Comparison of ENCODE assay signal across 10 mouse cellular contexts in genomic region chr12:100439145-100439755, GRCm38 (mm10).
DNase-seq lines count a peak whose midpoint lies in the region; ATAC-seq and TF ChIP-seq lines count a peak whose summit lies in the region.
"Had no signal": no experiment of that assay in that cellular context is flagged by ENCODE, and none has a peak within 500 bp of the region (broad histone marks: within the 10 kb centered on the region; RNA-seq: fewer than 3 reads in every experiment).

No protein-coding gene starts in this region.

- no peak overlapping the region for H3K4me2 ChIP-seq in intestine, embryonic 15.5 days (replicated peaks)
- no peak overlapping the region for H3K4me2 ChIP-seq in liver, embryonic 14.5 days (ENCODE audit: low read depth)
- no peak overlapping the region for H3K4me2 ChIP-seq in midbrain, embryonic 13.5 days (replicated peaks)
- H3K4me2 ChIP-seq: forebrain, embryonic 13.5 days; midbrain, embryonic 15.5 days had no signal

- no peaks in the 10 kb centered on the region for H3K36me3 ChIP-seq in intestine, embryonic 15.5 days
- no peaks in the 10 kb centered on the region for H3K36me3 ChIP-seq in liver, embryonic 14.5 days (replicated peaks; ENCODE audit: control insufficient read depth, insufficient read depth, low read depth)
- peaks cover 4% of the 10 kb centered on the region; the same call in 1 of the 2 replicates for H3K36me3 ChIP-seq in midbrain, embryonic 13.5 days
- H3K36me3 ChIP-seq: midbrain, embryonic 15.5 days had no signal

- H3K9me3 ChIP-seq in intestine, embryonic 15.5 days, result no peaks in the 10 kb centered on the region
- H3K9me3 ChIP-seq in liver, embryonic 14.5 days (ENCODE audit: control insufficient read depth, low read length), result no peaks in the 10 kb centered on the region
- H3K9me3 ChIP-seq in midbrain, embryonic 13.5 days, result no peaks in the 10 kb centered on the region
- H3K9me3 ChIP-seq: forebrain, embryonic 13.5 days; midbrain, embryonic 15.5 days had no signal

- no peak overlapping the region for H3K9ac ChIP-seq in intestine, embryonic 15.5 days
- no peak overlapping the region for H3K9ac ChIP-seq in liver, embryonic 14.5 days (replicated peaks)
- no peak overlapping the region for H3K9ac ChIP-seq in midbrain, embryonic 13.5 days (replicated peaks)
- H3K9ac ChIP-seq: forebrain, embryonic 13.5 days; midbrain, embryonic 15.5 days had no signal

- WGBS in intestine, embryonic 15.5 days, result 61% methylated on average over 4 of the region's 4 CpGs
- WGBS in liver, embryonic 14.5 days (ENCODE audit: insufficient replicate concordance), result 57% methylated on average over 4 of the region's 4 CpGs
- 87% methylated on average over 4 of the region's 4 CpGs for whole genome bisulfite sequencing in midbrain, embryonic 13.5 days

- DNase-seq in kidney, adult 11 months, result peak; percentile 29
- DNase-seq in kidney, adult 18-20 months, result no peak
- no peak for DNase-seq in liver, embryonic 14.5 days (ENCODE audit: low read depth in 3 of 3, low spot score in 3 of 3)
- no peak for DNase-seq in spleen, postnatal 10 days (ENCODE audit: low spot score in 2 of 2)
- no peak for DNase-seq in gastrocnemius, postnatal 10 days

- no peak for TF ChIP-seq EP300 in liver, embryonic 14.5 days (IDR thresholded peaks at IDR 0.05; ENCODE audit: low read depth)

- ATAC-seq in intestine, embryonic 15.5 days, result peak; percentile 53
- peak; percentile 26; the same call in 1 of the 2 replicates for ATAC-seq in liver, embryonic 14.5 days (ENCODE audit: insufficient read depth)
- no peak for ATAC-seq in midbrain, embryonic 13.5 days
- ATAC-seq: forebrain, embryonic 13.5 days; midbrain, embryonic 15.5 days had no signal

- H3K4me3 ChIP-seq in brown adipose tissue, adult 24 weeks (ENCODE audit: insufficient read depth, low read depth, low read length), result no peak overlapping the region
- H3K4me3 ChIP-seq in intestine, embryonic 15.5 days (replicated peaks), result no peak overlapping the region
- no peak overlapping the region for H3K4me3 ChIP-seq in liver, embryonic 14.5 days (ENCODE audit: insufficient read depth in 1 of 2, low read depth in 2 of 2, low read length in 2 of 2)
- H3K4me3 ChIP-seq in midbrain, embryonic 13.5 days (replicated peaks), result no peak overlapping the region
- H3K4me3 ChIP-seq: forebrain, embryonic 13.5 days; midbrain, embryonic 15.5 days had no signal

- H3K27ac ChIP-seq in brown adipose tissue, adult 24 weeks (replicated peaks; ENCODE audit: low read depth, low read length), result peak overlapping the region; percentile 59
- H3K27ac ChIP-seq in intestine, embryonic 15.5 days, result 0 out of 2 replicates have a peak overlapping the region, but pooled peaks have one; percentile 1
- no peak overlapping the region for H3K27ac ChIP-seq in liver, embryonic 14.5 days
- H3K27ac ChIP-seq in midbrain, embryonic 13.5 days, result no peak overlapping the region
- H3K27ac ChIP-seq: forebrain, embryonic 13.5 days; midbrain, embryonic 15.5 days had no signal

- TF ChIP-seq CTCF in liver, embryonic 14.5 days (IDR thresholded peaks at IDR 0.05; ENCODE audit: low read depth), result no peak

- peaks cover 21% of the 10 kb centered on the region; the same call in 1 of the 2 replicates for H3K4me1 ChIP-seq in brown adipose tissue, adult 24 weeks (ENCODE audit: control insufficient read depth, insufficient read depth, insufficient read length, low read length)
- H3K4me1 ChIP-seq in intestine, embryonic 15.5 days (replicated peaks), result peaks cover 12% of the 10 kb centered on the region
- H3K4me1 ChIP-seq in liver, embryonic 14.5 days (replicated peaks; ENCODE audit: control insufficient read depth in 2 of 2, insufficient read depth in 2 of 2, low read length in 1 of 2), result 0 out of 4 replicates have a peak, but pooled peaks cover 0 to 2% of the 10 kb centered on the region in 2 experiments
- H3K4me1 ChIP-seq in midbrain, embryonic 13.5 days (replicated peaks), result no peaks in the 10 kb centered on the region
- H3K4me1 ChIP-seq: forebrain, embryonic 13.5 days; midbrain, embryonic 15.5 days had no signal

- H3K27me3 ChIP-seq in intestine, embryonic 15.5 days (replicated peaks), result no peaks in the 10 kb centered on the region
- H3K27me3 ChIP-seq in liver, embryonic 14.5 days (ENCODE audit: control insufficient read depth, insufficient read depth, low read length), result no peaks in the 10 kb centered on the region
- H3K27me3 ChIP-seq in midbrain, embryonic 13.5 days, result no peaks in the 10 kb centered on the region
- H3K27me3 ChIP-seq: forebrain, embryonic 13.5 days; midbrain, embryonic 15.5 days had no signal

Comparison
In these comparisons a context has a peak if more than half of its experiments do, and no peak if none do; other contexts are left out.
1. H3K27ac ChIP-seq: peak in brown adipose tissue, adult 24 weeks (single experiment) and intestine, embryonic 15.5 days (single experiment); none in liver, embryonic 14.5 days (single experiment) and midbrain, embryonic 13.5 days (single experiment).